Mouse (Mus musculus) urinary bladder, adult 18-20 months (tissue): ENCODE measurements around the gene Trpm5.

Experiments
- DNase-seq, 2 experiments: peaks; one replicate each; pipeline ENCODE4 v3.0.0; 2022; ENCODE audit warnings: low spot score in 2 of 2, mixed read lengths in 2 of 2

Gene Trpm5

DNA sequence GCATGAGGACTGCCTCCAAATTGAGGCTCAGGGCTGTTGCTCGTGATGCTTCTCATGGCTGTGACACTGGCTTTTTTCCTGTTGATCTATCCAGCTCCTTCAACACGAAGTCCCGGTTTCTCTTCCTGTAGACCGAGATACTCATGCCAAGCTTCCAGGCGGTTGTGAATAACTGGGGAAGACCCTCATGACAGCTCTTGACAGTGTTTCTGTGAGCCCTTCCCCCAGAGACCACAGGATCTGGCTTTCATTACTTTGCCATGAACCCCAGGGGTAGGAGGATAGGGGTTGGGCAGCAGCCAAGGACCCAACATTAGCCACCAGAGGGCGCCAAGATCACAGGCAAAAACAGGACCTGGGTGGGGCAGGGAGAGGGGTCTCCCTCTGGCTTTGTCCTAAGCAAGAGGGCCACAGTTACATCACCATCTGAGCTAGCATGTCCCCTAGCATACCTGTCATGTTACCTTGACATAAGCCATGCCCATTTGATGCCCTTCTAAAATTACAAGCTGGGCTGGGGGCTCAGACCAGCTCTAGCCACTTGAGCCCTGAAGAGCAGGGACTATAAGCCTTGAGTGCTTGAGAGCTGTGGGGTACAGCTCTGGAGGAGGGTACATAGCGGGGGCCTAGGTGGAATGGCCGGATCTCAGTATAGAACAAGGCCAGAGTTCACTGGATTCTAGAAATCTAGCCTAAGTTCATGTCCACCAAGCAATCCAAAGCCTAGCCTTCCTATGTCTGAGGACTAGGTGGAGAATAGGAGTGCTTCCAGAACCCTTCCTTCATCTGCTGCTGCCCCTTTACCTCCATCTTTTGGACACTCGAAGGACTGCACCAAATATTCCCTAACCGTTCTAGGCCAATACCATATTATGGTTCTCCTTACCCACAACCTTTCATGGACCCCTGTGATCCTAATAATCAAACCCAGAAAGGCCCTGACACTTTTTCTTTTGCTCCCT is at the start of gene Trpm5:
TSS of gene Trpm5 (minus strand) at position 51 of the 962 bp plus-strand sequence.
- peak; percentile 20 to 63 for DNase-seq

DNA sequence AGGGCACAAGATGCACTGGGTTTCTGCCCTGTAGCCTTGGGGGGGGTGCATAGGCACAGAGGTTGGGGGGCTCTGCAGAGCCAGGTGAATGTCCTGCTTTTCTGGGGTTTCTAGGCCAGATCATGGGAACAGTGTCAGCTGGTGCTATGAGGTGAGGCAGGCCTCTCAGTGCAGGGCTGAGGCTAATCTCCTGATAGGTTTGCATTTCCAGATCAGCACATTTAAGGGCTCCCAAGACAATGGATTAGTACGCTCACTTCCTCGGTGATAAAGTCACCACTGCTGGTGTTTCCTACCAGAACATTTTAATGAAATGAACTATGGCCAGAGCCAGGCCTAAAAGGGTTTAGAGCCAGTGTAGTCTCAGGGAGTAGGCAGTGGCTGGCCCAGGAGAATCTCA is 48.2 kb upstream of the Trpm5 start:
- DNase-seq, result no peak

DNA sequence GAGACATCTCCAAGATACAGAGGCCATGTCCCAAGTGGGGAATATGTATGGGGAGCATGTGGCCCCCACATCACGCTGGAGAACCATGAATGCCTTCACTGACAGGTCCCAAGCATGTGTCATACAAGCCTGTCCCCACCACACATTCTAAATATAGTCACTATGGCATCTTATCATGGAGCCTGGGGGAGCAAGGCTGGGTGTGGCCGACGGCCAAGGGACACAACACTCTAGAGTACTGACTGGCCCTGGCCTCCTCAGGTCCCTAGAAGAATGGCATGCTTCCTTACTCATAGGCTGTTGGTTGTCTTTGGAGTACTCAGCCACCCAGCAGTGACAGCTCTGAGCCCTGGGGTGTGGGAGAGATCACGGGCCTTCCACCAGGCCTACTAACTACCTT is 45.5 kb upstream of the Trpm5 start:
- DNase-seq, result no peak

DNA sequence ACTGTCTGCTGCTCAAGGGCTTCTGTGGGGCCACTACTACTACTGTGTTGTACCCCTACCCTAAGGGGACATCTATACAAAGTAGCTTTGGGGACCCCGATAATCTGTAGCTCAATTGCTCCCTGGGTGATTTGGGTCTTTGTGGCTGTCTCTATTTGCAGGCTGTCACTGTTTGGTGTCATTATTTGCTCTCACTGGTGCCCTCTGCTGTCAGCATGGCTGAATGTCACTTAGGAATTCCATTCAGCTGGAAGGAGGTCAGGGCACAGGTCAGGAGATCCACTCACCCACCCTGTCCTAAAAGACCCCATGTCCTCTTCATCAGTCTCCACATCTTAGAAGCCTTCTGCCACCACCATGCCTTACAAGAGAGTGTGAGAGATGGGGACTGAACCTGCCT is 44.3 kb upstream of the Trpm5 start:
- DNase-seq, result peak; percentile 38 to 67

DNA sequence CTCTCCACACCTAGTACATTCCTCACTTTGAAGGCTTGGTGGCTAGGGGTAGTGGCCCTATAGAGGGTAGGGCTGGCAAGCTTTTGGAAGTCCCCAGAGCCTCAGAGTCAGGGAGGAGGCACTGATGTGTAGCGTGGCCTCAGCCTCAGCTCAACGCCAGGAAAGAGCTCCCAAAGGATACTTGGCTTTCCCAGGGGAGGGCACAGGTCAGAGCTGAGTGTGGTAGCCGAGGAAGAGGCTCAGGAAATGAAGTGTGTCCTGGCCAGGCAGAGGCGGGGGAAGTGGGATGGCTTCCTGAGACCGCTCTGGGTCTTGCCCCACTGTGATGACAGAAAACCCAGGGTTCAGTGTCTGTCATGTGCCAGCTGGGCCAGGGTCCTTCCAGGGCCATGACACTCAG is 42.1 kb upstream of the Trpm5 start:
- DNase-seq, result no peak

DNA sequence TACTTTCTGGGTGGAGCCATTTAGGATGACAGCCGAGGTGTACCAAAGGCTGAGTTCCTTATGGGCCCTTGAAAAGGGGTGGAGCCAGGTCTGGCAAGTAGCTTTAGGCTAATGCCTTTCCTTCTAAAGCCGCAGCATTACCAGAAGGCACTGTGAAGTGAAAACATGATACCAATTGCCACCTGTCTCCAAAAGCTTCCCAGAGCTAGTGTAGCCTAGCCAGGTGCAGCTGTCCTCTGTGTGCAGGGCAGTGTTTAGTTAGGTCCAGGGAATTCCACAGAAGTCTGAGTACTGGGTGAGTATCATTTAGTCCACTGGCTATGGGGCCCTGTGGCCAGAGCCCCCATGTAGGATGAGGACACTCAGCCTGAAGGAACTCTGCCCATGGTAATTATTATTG is 41.7 kb upstream of the Trpm5 start:
- no peak for DNase-seq

DNA sequence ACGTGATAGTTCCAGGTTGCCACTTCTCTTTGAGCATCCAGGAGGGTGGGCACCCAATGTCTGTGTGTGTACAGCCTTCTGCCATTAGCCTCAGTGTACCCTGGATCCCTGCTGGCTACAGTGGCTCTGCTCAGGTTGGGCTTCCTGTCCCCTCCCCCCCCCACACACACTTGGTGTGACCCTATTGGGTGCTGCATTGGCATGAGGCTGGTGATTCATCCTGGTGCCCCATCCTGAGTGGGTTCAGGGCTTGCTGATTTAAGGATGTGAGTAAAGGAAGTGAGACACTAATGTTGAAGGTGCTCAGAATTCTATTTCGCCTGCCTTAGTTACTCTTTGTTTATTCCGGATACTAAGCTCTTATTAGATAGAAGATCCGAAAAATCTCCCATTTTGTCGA is 38.4 kb upstream of the Trpm5 start:
- DNase-seq, result no peak

DNA sequence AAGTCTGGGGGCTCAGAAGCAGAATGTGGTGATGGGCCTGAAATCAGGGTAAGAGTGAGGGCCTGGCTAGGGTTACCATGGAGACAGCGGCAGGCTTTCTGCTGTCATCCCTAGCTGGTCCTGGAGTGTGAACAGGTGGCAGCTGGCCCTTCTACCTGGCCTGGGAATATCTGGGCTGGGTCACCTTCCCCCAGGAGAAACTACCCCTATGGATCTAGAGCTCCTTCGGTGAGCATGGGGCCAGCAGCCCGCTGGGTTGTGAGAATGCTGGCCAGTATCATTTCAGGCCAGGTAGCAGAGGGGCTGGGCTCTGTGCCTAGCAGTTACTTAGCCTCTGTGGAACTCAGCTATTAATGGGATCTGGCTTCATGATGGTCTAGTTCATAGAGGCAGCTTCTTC is 30.5 kb upstream of the Trpm5 start:
- no peak for DNase-seq

DNA sequence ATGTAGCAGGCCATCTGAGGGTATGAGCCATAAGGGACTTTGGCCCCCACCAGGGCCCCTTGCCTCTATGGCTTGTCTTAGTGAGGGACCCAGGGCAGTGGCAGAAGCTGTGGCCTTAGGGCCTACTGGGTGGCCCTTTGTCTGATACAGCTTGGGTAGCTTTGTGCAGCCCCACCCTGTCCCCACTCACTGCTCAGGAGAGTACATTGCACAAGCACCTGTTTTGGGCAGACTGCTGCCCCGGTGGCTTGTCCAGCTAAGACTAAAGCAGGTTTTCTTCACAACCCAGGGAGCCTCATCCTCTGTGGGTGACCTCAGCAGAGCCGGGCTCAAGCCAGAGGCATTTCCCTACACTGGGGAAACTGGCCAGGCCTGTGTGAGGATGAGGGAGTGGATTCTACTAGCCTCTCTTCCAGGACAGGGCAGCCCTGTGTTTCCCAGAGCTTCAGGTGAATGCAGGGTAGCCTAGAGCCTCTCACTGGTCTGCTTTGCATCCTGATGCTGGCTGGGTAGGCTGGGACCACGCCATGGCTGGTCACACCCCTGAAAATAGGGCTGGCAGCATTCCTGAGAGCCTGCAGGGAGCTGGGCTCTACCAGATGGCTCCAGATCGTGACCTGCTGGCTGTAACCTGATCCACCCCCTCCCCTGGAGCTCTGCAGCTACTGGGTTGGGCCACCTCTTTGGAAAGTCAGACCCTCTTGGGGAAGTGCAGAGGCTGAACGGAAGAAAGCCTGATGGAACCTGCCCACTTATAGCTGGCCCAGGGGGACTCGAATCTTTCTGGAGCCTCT is 29.6 kb upstream of the Trpm5 start:
- peak in 1 of 2 experiments; percentile 40 for DNase-seq

DNA sequence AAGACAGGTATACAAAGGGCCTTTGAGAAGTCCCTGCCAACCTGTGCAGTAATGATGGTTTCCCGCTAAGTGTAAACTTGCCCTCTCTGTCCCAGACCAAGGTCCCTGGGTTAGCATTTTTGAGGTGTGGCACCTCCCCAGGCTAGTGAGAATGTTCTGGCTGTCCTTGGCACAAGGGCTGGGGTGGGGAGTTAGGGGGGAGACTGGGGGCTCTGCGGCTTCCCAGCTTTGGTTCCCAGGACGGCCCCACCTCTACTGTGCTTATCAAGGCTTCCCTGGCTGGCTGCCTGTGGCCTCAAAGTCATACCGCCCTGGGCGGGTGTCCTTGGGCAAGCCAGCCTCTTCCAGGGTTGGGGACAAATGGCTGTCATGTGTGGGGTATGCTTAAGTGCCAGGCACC is 27.7 kb upstream of the Trpm5 start:
- no peak for DNase-seq

DNA sequence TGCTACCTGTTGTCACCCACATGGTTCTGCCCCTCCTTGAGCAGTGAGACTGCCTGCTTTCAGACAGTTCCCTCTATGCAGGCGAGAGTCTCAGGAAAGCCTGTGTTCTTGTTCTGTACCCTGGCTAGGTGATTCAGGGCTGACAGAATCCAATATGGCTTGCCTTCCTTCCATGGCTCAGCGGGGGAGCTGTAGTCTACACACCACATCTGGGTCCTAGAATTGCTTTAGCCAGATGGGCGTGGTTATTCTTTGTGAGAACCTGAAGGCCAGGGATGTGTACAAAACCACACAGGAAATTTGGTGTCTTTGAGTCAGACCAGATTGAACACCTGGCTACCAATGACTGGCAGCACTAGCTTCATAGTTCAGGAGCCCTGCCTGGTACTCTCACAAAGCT is 25.4 kb upstream of the Trpm5 start:
- DNase-seq, result no peak

DNA sequence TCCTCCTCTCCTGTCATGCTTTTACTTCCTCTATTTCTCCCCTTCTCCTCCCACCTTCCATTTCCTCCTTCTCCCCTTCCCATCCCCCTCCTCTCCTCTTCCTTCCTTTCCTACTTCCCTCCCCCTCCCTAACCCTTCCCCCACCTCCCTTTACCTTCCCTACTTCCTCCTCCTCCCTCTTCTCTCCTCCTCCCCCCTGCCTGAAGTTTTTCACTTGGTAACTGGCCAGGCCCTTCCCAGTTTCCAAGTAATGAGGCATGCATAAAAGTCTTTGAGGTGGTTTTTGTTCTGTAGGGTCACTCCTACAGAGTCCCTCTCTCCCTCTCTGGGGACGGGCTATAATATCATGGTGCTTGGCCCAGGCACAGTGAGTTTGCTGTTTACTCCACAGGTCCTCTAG is 25.0 kb upstream of the Trpm5 start:
- no peak for DNase-seq

DNA sequence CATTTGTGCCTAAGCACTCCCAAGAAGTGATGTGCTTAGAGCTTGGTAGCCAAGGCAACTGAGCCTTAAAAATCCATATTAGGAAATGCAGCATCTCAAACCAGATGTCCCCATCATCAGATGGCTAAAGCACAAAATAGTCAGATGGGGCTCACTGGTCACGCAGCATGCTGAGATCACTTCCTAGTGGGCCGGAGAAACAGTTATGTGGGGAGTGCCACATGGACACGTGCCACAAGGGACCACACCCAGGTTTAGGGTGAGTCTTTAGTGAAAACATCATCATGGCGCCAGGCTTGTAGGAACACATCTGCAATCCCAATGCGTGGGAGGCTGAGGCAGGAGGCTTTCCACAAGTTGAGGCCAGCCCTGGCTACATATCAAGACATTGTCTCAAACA is 22.1 kb upstream of the Trpm5 start:
- no peak for DNase-seq

DNA sequence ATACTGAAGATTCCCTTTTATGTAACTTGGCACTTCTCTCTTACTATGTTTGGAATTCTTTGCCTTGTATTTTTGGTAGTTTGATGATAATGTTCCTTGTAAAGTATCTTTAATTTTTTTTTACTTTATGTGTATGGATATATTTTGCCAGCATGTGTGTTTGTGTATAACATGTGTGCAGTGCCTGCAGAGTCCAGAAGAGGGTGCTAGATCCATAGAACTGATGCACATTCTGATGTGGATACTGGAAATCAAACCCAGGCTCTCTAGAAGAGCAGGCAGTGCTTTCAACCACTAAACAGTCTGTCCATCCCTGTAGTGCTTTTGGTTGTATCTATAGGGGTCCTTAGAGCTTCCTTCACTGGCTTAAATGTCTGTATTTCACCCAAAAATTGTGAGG is 20.3 kb upstream of the Trpm5 start:
- DNase-seq, result no peak

DNA sequence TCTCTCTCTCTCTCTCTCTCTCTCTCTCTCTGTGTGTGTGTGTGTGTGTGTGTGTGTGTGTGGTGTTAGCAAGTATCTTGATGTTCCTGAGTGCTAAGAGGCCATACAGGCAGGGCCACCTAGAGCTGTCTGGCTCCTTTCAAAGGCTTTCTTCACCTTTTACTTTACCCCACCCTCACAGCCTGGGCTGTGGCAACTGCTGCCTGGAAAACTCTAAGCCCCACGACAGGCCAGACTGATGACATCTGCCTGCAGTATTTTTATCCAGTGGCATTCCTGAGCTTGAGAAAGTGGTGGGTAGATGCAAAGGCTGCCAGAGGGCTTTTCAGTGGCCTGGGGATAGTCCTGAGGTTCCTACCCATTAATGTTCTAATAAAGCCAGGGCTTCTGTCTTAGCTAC is 18.0 kb upstream of the Trpm5 start:
- no peak for DNase-seq

DNA sequence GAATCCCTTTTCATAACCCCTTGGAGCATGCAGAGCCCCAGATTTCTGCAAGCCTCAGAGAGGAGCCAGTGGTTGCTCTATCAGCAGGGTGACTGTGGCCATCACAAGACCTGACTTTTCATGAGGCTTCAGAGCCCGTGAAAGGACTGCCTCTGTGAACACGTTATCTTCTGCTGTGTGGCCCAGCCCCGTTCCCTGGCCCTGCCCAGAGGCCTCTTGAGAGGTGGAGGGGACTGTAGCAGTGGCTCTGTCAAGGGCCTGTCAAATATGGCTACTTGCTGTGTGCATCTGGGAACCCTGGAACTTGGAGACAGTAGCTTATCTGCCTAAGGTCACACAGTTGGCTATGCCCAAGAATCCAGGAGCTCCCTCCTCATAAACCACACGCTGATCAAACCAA is 17.3 kb upstream of the Trpm5 start:
- DNase-seq, result no peak

DNA sequence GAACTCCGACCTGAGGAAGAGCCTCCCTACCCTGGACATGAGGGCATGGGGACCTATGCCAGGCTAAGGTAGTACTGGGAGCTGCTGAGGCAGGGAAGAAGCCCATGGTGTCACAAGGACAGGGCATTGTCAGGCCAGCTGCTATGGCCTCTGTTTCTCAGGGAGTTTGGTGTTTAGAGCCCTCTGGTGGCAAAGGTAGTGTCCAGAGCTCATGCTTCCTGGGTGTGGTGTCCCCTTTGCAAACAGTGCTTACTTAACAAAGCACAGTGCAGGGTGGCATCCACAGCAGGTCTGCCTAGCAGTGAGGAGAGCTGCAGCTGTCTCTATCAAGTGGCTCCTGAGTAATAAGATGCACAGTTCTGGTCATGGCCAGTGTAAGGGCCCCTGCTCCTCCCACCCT is 16.4 kb upstream of the Trpm5 start:
- DNase-seq, result no peak

DNA sequence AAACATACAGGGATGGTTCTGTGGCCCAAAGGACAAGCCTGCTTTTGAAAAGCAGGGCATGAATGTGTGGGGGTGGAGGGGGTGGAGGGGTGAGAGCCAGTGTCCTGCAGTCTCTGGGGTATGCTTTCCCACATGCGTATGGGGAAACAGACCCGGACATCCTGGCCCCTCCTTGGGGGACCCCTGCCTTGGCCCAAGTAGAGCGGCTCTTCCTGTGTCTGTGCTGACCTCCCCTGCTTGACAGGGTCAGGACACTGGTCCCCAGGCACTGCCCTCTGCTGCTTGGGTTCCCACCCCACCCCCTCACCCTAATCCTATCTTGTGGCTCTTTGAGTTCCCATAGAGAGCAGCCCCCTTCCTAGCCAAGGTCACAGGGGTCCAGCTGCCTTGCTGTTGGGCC is 15.3 kb upstream of the Trpm5 start:
- DNase-seq, result no peak

DNA sequence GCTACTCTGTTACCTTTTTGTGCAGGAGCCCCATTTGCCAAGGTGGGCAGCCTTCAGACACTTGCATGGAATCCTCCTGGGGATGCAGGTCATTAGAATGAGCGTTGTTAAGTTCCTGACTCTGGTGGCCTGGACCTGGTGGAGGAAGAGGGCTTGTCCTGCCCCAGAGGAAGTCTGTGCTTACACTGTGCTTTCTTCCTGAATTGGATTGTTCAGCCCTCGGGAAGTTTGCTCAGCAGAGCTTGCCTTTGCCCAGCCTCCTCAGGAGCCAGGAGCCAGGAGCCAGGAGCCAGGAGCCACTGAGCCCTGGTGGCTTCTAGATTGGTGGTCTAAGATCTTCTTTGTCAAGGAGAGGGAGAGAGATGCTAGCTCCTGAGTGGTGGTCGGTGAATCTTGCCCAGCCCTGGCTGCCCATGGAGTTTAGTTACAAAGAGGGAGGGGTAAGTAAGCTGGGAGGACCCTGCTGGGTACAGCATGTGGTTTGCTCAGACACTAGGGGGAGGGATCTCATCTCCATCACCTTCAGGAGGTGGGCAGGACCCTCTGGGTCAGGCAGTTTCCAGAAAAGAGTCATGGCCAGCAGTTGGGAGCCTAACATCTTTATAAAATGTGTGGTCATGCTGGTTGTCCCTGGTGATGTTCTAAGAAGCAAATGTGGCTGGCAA is 14.7 kb upstream of the Trpm5 start:
- no peak for DNase-seq

DNA sequence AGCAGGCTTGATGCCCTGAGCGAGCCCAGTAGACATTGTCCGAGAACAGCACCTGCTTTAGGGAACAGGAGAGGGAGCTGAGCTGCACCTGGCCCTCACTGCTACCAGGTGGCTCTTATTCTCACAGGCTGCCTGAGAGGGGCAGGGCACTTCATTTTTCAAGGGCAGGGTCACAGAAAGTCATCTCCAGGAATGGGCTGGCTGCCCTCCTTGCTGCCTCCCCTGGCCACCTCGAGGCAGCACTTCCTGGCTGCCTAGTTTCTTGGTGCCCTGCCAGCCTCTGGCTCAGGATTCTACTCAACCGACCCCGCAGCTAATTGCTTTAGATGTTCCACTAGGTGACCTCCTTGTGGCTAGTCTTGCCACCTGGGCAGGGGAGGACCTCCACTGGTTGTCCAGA is 13.8 kb upstream of the Trpm5 start:
- DNase-seq, result no peak

DNA sequence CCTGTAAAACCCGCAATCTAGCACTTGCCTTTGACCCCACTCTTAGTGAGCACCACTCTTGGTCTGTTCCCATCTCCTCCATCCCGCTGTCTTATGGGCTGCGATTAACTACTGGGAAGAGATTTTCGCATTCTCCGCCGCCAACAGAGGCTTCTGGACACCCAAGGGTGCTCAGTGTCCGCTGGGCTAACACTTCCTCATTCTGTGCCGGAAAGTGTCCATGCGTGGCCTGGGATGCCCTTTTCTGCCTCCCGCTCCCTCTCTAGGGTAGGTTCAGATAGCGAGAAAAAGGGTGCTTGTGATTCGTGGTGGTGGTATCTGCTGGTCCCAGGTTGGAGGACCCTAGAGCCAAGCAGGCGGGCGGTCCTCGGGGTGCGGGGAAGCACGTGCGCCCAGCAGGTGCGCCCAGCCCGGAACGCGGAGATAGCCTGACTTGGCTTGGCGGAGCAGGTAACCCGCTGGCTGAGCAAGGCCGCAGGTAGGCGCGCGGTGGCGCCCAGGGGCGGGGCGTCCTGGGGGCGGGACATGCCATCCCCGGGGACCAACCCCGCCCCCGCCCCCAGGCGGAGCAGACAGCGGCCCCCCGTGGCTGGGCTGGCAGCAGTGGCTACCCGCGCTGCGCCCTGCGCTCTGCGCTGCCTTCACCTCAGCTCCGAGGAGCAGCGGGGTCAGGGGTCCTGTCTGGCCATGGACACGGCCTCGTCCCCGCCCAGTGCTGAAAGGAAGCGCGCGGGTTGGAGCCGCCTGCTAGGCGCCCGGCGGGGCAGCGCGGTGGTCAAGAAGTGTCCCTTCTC is 12.4 kb upstream of the Trpm5 start:
- peak; percentile 35 to 69 for DNase-seq

DNA sequence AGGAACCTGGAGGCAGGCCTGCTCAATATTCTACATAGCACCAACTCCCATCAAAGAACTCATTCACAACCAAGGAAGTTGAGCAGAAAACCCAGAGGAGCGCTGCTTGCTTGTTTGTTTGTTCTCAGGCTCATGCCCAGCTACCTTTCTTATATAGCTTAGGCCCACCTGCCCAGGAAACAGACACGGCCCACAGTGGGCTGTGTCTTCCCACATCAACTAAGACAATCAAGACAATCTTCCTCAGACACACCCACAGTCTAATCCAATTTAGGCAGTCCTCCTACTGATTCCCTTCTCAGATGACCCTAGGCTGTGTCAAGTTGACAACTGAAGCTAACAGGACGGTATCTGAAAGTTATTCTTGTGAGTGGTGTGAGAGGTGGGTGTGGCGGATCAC is 11.6 kb upstream of the Trpm5 start, which contains the start of gene Kcnq1:
TSS of gene Kcnq1 (plus strand) at position 301 of the 400 bp plus-strand sequence.
- DNase-seq, result no peak
